Mouse (Mus musculus): ENCODE results near the gene Axin1.
A peak's percentile ranks its signal among the peaks of the same experiment; 100 is the strongest.
"Not testable (repeated sequence)": the region's sequence is repeated elsewhere in the genome, so short reads cannot be mapped to it uniquely, and the experiment has no call there.

Axin1 gene

GRCm38 (mm10) chr17:26119766-26120710 is 18.4 kb upstream of the Axin1 start:
- DNase-seq (ENCODE audit: low spot score in 2 of 2) = peak in 1 of 2 experiments; percentile 49

- DNase-seq (ENCODE audit: low spot score in 2 of 2) = no peak
These were observed 15.9 kb upstream of the Axin1 start for GRCm38 (mm10) chr17:26122431-26123140.

- peak; percentile 79 to 82 for DNase-seq (ENCODE audit: low spot score in 2 of 2)
These were observed 15.2 kb upstream of the Axin1 start, which contains the start of gene Mrpl28 for GRCm38 (mm10) chr17:26123267-26123684. Mrpl28 (plus strand) TSS chr17:26123500.

- no peak for DNase-seq (ENCODE audit: low spot score in 2 of 2)
These were observed 13.9 kb upstream of the Axin1 start for GRCm38 (mm10) chr17:26124560-26124959.

- DNase-seq (ENCODE audit: low spot score in 2 of 2) = no peak
These were observed 13.3 kb upstream of the Axin1 start for GRCm38 (mm10) chr17:26125226-26125625.

- no peak for DNase-seq (ENCODE audit: low spot score in 2 of 2)
These were observed 7.3 kb upstream of the Axin1 start for GRCm38 (mm10) chr17:26131062-26131732.

- no peak for DNase-seq (ENCODE audit: low spot score in 2 of 2)
These were observed 6.3 kb upstream of the Axin1 start for GRCm38 (mm10) chr17:26131856-26132853.

- DNase-seq (ENCODE audit: low spot score in 2 of 2) = no peak
These were observed 1.3 kb upstream of the Axin1 start for GRCm38 (mm10) chr17:26137106-26137750.

- no peak for DNase-seq (ENCODE audit: low spot score in 2 of 2)
These were observed 747 bp upstream of the Axin1 start for GRCm38 (mm10) chr17:26137751-26138130.

- no peak for DNase-seq (ENCODE audit: low spot score in 2 of 2)
These were observed 453 bp downstream of the Axin1 start for GRCm38 (mm10) chr17:26138901-26139381.

- DNase-seq (ENCODE audit: low spot score in 2 of 2) = no peak
These were observed 4.3 kb downstream of the Axin1 start for GRCm38 (mm10) chr17:26142796-26143195.

GRCm38 (mm10) chr17:26143386-26143785 is 4.9 kb downstream of the Axin1 start:
- no peak for DNase-seq (ENCODE audit: low spot score in 2 of 2)

GRCm38 (mm10) chr17:26149056-26149455 is 10.6 kb downstream of the Axin1 start:
- DNase-seq (ENCODE audit: low spot score in 2 of 2) = no peak

GRCm38 (mm10) chr17:26151886-26152630 is 13.6 kb downstream of the Axin1 start:
- DNase-seq (ENCODE audit: low spot score in 2 of 2) = no peak

GRCm38 (mm10) chr17:26162736-26163135 is 24.2 kb downstream of the Axin1 start:
- DNase-seq (ENCODE audit: low spot score in 2 of 2) = no peak

- DNase-seq (ENCODE audit: low spot score in 2 of 2) = no peak
These were observed 29.6 kb downstream of the Axin1 start for GRCm38 (mm10) chr17:26168039-26168438.

GRCm38 (mm10) chr17:26175248-26175647 is 36.8 kb downstream of the Axin1 start:
- DNase-seq (ENCODE audit: low spot score in 2 of 2) = not testable (repeated sequence)

- no peak for DNase-seq (ENCODE audit: low spot score in 2 of 2)
These were observed 40.1 kb downstream of the Axin1 start for GRCm38 (mm10) chr17:26178611-26179010.

- no peak for DNase-seq (ENCODE audit: low spot score in 2 of 2)
These were observed 42.7 kb downstream of the Axin1 start for GRCm38 (mm10) chr17:26181179-26181578.

All from urinary bladder, adult 18-20 months (tissue).